Mouse (Mus musculus) thymus, adult 2 months (tissue): ENCODE measurements at regions not wholly inside any gene's neighbourhood (a gene's known extent, or its start where the extent isn't known, plus 50 kb on each side); places are given as distances from the start of the nearest gene placed in this dataset.

Experiments
- DNase-seq: peaks from one replicate; pipeline ENCODE4 v3.0.0; 2021
- H3K27ac ChIP-seq: fragments of 200-500 bp; 2 replicates; pipeline ENCODE4 v1.5.1; 2012; ENCODE audit warnings: low read length, control low read depth; ENCODE audit not compliant: control insufficient read depth, insufficient read depth
- H3K27me3 ChIP-seq: fragments of 200-500 bp; 2 replicates; pipeline ENCODE4 v1.6.1; 2012; ENCODE audit warnings: mild to moderate bottlenecking, low read length, moderate library complexity, mixed read lengths; ENCODE audit not compliant: control insufficient read depth, insufficient read depth
- H3K36me3 ChIP-seq: fragments of 200-500 bp; 2 replicates; pipeline ENCODE4 v1.6.1; 2012; ENCODE audit warnings: mild to moderate bottlenecking, low read length, moderate library complexity; ENCODE audit not compliant: control insufficient read depth, insufficient read depth
- H3K4me1 ChIP-seq: fragments of 200-500 bp; replicated peaks from 2 replicates; pipeline ENCODE4 v1.6.1; 2012; ENCODE audit warnings: low read length; ENCODE audit not compliant: control insufficient read depth, insufficient read depth
- H3K4me3 ChIP-seq: fragments of 200-500 bp; 2 replicates; pipeline ENCODE4 v1.5.1; 2012; ENCODE audit warnings: mild to moderate bottlenecking, low read length, control low read depth, moderate library complexity; ENCODE audit not compliant: control insufficient read depth, insufficient read depth
- CTCF ChIP-seq: fragments of 200-500 bp; IDR thresholded peaks from 2 replicates; pipeline ENCODE4 v1.5.1; 2012; ENCODE audit warnings: mild to moderate bottlenecking, control low read depth, low read length, moderate library complexity, borderline replicate concordance; ENCODE audit not compliant: control insufficient read depth, poor library complexity, insufficient read depth; ENCODE audit errors: extremely low read depth
- POLR2A ChIP-seq: fragments of 200-500 bp; IDR thresholded peaks from 2 replicates; pipeline ENCODE4 v1.6.1; 2012; ENCODE audit warnings: mild to moderate bottlenecking, low read length, control low read depth, moderate library complexity; ENCODE audit not compliant: control insufficient read depth, poor library complexity, insufficient read depth; ENCODE audit errors: extremely low read depth
- WGBS: fragments of 180-500 bp; shearing (Covaris S2); methylation state at CpG from one replicate; pipeline ENCODE4 v1.1.7; 2018; 5-methylcytosine and 5-hydroxymethylcytosine counted together

- Histone ChIP-seq H3K36me3 (no peaks in the 10 kb centered on the region), H3K27me3 (no peaks in the 10 kb centered on the region), H3K4me1 (no peaks in the 10 kb centered on the region), H3K27ac (no peak overlapping the region), H3K4me3 (no peak overlapping the region)
- DNase-seq: no peak
- WGBS: 95% methylated on average over 10 of the region's 10 CpGs
- no peak for TF ChIP-seq POLR2A
- TF ChIP-seq CTCF: no peak
Observed at GRCm38 (mm10) chr2:45679101-45679895, 562.1 kb upstream of the Zeb2 start.

- TF ChIP-seq CTCF (no peak), POLR2A (no peak)
- 98% methylated on average over 9 of the region's 9 CpGs for WGBS
- DNase-seq: no peak
- Histone ChIP-seq H3K27me3 (no peaks in the 10 kb centered on the region), H3K36me3 (no peaks in the 10 kb centered on the region), H3K4me3 (no peak overlapping the region), H3K4me1 (no peaks in the 10 kb centered on the region), H3K27ac (no peak overlapping the region)
Observed at GRCm38 (mm10) chr2:45678685-45679084, 561.5 kb upstream of the Zeb2 start.

GRCm38 (mm10) chr2:45675776-45676175 lies 558.6 kb upstream of the Zeb2 start:
- Histone ChIP-seq H3K36me3 (no peaks in the 10 kb centered on the region), H3K4me1 (no peaks in the 10 kb centered on the region), H3K27ac (no peak overlapping the region), H3K27me3 (no peaks in the 10 kb centered on the region), H3K4me3 (no peak overlapping the region)
- no peak for TF ChIP-seq CTCF
- no peak for TF ChIP-seq POLR2A
- WGBS: 94% methylated on average over 2 of the region's 2 CpGs
- no peak for DNase-seq

- 96% methylated on average over 1 of the region's 1 CpGs for WGBS
- H3K27me3 ChIP-seq: no peaks in the 10 kb centered on the region
- no peaks in the 10 kb centered on the region for H3K4me1 ChIP-seq
- no peak for DNase-seq
- H3K27ac ChIP-seq: no peak overlapping the region
- TF ChIP-seq CTCF (no peak), POLR2A (no peak)
- no peaks in the 10 kb centered on the region for H3K36me3 ChIP-seq
- no peak overlapping the region for H3K4me3 ChIP-seq
Observed at GRCm38 (mm10) chr2:45656011-45656410, 538.8 kb upstream of the Zeb2 start.

GRCm38 (mm10) chr2:45654693-45655092 lies 537.5 kb upstream of the Zeb2 start:
- Histone ChIP-seq H3K27ac (no peak overlapping the region), H3K4me3 (no peak overlapping the region), H3K27me3 (no peaks in the 10 kb centered on the region), H3K4me1 (no peaks in the 10 kb centered on the region), H3K36me3 (no peaks in the 10 kb centered on the region)
- DNase-seq: no peak
- TF ChIP-seq POLR2A (no peak), CTCF (no peak)

- no peaks in the 10 kb centered on the region for H3K36me3 ChIP-seq
- no peak overlapping the region for H3K4me3 ChIP-seq
- H3K27me3 ChIP-seq: no peaks in the 10 kb centered on the region
- no peak for DNase-seq
- H3K4me1 ChIP-seq: no peaks in the 10 kb centered on the region
- TF ChIP-seq POLR2A (no peak), CTCF (no peak)
- no peak overlapping the region for H3K27ac ChIP-seq
- WGBS: 92% methylated on average over 3 of the region's 3 CpGs
Observed at GRCm38 (mm10) chr2:45652977-45653376, 535.8 kb upstream of the Zeb2 start.
